Mouse (Mus musculus) hindbrain, embryonic 11.5 days (tissue): ENCODE data around the gene Cd200r3. TPM values are rescaled to one million over a fixed set of nuclear protein-coding genes. Genes with fewer than 3 reads are reported as not detected.

Experiments used
- ATAC-seq: fragments of 200-750 bp; cut with Nextera tagmentation; 2 replicates; pipeline ENCODE4 v1.8.0; 2017; ENCODE audit warnings: mild to moderate bottlenecking, moderate TSS enrichment, moderate library complexity; ENCODE audit not compliant: low FRiP score
- DNase-seq: peaks from one replicate; pipeline ENCODE4 v3.0.0-alpha.2; 2015; ENCODE audit warnings: low spot score
- H3K27ac ChIP-seq: fragments of 300-500 bp; sonication (generic); 2 replicates; pipeline ENCODE4 v1.5.1; 2014; ENCODE audit warnings: mild to moderate bottlenecking, low read depth, low read length
- H3K27me3 ChIP-seq: fragments of 300-500 bp; sonication (generic); 2 replicates; pipeline ENCODE4 v1.6.1; 2014; ENCODE audit warnings: mild to moderate bottlenecking, low read length, moderate library complexity, mixed read lengths; ENCODE audit not compliant: control insufficient read depth, insufficient read depth
- H3K36me3 ChIP-seq: fragments of 300-500 bp; sonication (generic); 2 replicates; pipeline ENCODE4 v1.6.1; 2014; ENCODE audit warnings: mild to moderate bottlenecking, low read length, moderate library complexity, mixed read lengths; ENCODE audit not compliant: control insufficient read depth, insufficient read depth
- H3K4me1 ChIP-seq: fragments of 300-500 bp; sonication (generic); replicated peaks from 2 replicates; pipeline ENCODE4 v1.6.1; 2014; ENCODE audit warnings: low read length, mixed read lengths; ENCODE audit not compliant: control insufficient read depth, insufficient read depth
- H3K4me2 ChIP-seq: fragments of 300-500 bp; sonication (generic); replicated peaks from 2 replicates; pipeline ENCODE4 v1.6.1; 2014; ENCODE audit warnings: mild to moderate bottlenecking, low read depth, low read length
- H3K4me3 ChIP-seq: fragments of 300-500 bp; sonication (generic); 2 replicates; pipeline ENCODE4 v1.5.1; 2014; ENCODE audit warnings: low read depth, low read length
- H3K9ac ChIP-seq: fragments of 300-500 bp; sonication (generic); 2 replicates; pipeline ENCODE4 v1.6.1; 2014; ENCODE audit warnings: low read depth, low read length
- H3K9me3 ChIP-seq: fragments of 300-500 bp; sonication (generic); 2 replicates; pipeline ENCODE4 v1.6.1; 2016; ENCODE audit warnings: low read length; ENCODE audit not compliant: control insufficient read depth
- WGBS: fragments of 180-500 bp; shearing (Covaris S2); extraction: QIAGEN DNeasy Blood & Tissue Kit; methylation state at CpG from one replicate; pipeline ENCODE4 v1.1.7; 2014; 5-methylcytosine and 5-hydroxymethylcytosine counted together
- polyA plus RNA-seq: library from polyadenylated mRNA; unstranded; fragments of >200 nt; fragmentation: Nextera tagmentation; extraction: Ambion mirVana; gene quantifications from 2 replicates; pipeline ENCODE4 v1.2.1, GENCODE M21; 2014

Cd200r3 gene
- polyA plus RNA-seq, 1 experiment from 2014 or later = not detected

DNA sequence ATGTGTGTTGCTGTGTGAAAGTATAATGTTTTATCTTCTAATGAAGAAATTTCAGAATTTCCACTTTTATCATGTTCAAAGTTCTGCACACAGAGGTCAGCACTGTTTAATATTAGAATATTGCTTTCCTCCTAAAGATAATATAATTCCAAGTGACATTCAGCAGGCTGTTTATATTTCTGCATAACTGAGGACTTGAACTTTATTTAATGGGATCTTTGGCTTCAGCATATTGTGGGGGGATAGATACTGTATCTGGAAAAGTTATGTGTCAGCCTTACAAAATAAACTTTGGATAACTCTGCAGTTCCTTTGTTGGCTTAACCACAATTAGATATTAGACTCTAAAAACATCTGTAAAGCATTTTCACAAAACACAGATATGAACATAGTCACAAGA is 40.6 kb downstream of the Cd200r3 start:
- H3K9ac ChIP-seq = no peak overlapping the region
- no peak for ATAC-seq
- no peak overlapping the region for H3K4me3 ChIP-seq
- no peak for DNase-seq
- no peak overlapping the region for H3K27ac ChIP-seq
- H3K36me3 ChIP-seq = no peaks in the 10 kb centered on the region
- no peaks in the 10 kb centered on the region for H3K9me3 ChIP-seq
- H3K27me3 ChIP-seq = no peaks in the 10 kb centered on the region
- H3K4me1 ChIP-seq = no peaks in the 10 kb centered on the region
- no peak overlapping the region for H3K4me2 ChIP-seq

DNA sequence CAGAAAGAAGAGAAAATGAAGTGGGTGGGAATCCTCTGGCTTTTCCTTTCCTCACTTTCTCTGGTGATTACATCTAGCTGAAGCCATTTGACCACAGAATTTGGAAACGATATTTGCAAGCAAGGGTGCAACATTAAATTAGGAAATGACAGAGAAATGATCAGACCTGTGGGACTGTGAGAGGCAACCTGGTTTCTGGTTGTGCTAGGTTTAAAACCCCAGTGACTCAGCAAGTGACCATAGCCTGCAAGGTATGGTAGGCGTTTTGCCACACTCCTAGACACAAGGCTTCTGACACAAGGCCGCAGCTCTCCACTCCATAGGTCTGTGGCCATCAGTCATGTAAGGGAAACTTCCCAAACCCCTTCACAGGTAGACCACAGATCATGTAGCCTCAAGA is 41.4 kb downstream of the Cd200r3 start:
- Histone ChIP-seq H3K36me3 (no peaks in the 10 kb centered on the region), H3K27ac (no peak overlapping the region), H3K9me3 (no peaks in the 10 kb centered on the region), H3K9ac (no peak overlapping the region), H3K27me3 (no peaks in the 10 kb centered on the region), H3K4me2 (no peak overlapping the region), H3K4me1 (no peaks in the 10 kb centered on the region), H3K4me3 (no peak overlapping the region)
- ATAC-seq (no peak), DNase-seq (no peak)
- 83% methylated on average over 3 of the region's 3 CpGs for WGBS

GRCm38 (mm10) chr16:44986029-44986428 is 42.6 kb downstream of the Cd200r3 start:
- Histone ChIP-seq H3K4me3 (no peak overlapping the region), H3K9ac (no peak overlapping the region), H3K9me3 (no peaks in the 10 kb centered on the region), H3K27ac (no peak overlapping the region), H3K4me1 (no peaks in the 10 kb centered on the region), H3K27me3 (no peaks in the 10 kb centered on the region), H3K4me2 (no peak overlapping the region), H3K36me3 (no peaks in the 10 kb centered on the region)
- DNase-seq = no peak
- ATAC-seq = no peak
- WGBS = 79% methylated on average over 2 of the region's 2 CpGs

DNA sequence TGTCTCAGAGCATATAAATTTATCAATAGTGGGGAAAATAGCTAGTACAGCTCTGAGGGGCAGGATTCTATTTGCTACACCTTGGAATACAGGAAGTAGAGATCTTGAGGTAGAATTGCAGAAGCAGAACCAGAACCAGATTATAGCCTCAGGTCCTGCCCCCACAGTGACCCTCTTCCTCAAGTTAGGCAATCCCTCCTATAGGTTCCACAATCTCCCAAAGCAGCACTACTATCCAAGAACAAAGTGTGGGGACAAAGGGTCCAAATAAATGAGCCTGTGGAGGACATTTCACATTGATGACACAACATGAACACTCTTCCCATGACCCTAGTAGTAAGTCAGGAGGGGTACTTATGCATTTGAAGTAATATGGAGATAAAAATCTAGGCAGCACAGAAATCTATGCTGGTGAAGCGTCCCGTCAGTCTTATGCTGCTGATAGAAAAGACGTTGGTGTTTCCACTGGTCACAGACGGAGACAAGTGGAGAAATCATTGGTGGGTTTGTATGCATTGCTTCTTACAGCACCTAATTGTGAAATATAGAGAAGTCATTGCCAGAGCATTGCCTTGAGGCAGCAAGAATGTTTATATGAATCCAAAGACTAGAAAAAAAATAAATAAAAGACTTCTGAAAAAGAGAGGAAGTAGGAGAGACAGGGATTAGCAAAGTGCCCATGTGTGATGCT is 45.3 kb downstream of the Cd200r3 start:
- Histone ChIP-seq H3K27ac (no peak overlapping the region), H3K36me3 (no peaks in the 10 kb centered on the region), H3K4me1 (no peaks in the 10 kb centered on the region), H3K9me3 (no peaks in the 10 kb centered on the region), H3K4me3 (no peak overlapping the region), H3K27me3 (no peaks in the 10 kb centered on the region), H3K4me2 (no peak overlapping the region), H3K9ac (no peak overlapping the region)
- 93% methylated on average over 4 of the region's 4 CpGs for WGBS
- ATAC-seq (no peak), DNase-seq (no peak)

- Histone ChIP-seq H3K4me2 (no peak overlapping the region), H3K27ac (no peak overlapping the region), H3K4me1 (no peaks in the 10 kb centered on the region), H3K4me3 (no peak overlapping the region), H3K36me3 (no peaks in the 10 kb centered on the region), H3K9me3 (no peaks in the 10 kb centered on the region), H3K9ac (no peak overlapping the region), H3K27me3 (no peaks in the 10 kb centered on the region)
- 89% methylated on average over 4 of the region's 4 CpGs for WGBS
- DNase-seq (no peak), ATAC-seq (no peak)
Observed at GRCm38 (mm10) chr16:44993319-44994019, 50.0 kb downstream of the Cd200r3 start.

- 83% methylated on average over 6 of the region's 6 CpGs for WGBS
- no peak overlapping the region for H3K27ac ChIP-seq
- no peak overlapping the region for H3K4me2 ChIP-seq
- ATAC-seq = no peak
- DNase-seq = no peak
- no peaks in the 10 kb centered on the region for H3K9me3 ChIP-seq
- H3K27me3 ChIP-seq = no peaks in the 10 kb centered on the region
- H3K4me1 ChIP-seq = no peaks in the 10 kb centered on the region
- no peak overlapping the region for H3K9ac ChIP-seq
- no peaks in the 10 kb centered on the region for H3K36me3 ChIP-seq
- H3K4me3 ChIP-seq = no peak overlapping the region
Observed at GRCm38 (mm10) chr16:44994206-44994953, 50.9 kb downstream of the Cd200r3 start.

DNA sequence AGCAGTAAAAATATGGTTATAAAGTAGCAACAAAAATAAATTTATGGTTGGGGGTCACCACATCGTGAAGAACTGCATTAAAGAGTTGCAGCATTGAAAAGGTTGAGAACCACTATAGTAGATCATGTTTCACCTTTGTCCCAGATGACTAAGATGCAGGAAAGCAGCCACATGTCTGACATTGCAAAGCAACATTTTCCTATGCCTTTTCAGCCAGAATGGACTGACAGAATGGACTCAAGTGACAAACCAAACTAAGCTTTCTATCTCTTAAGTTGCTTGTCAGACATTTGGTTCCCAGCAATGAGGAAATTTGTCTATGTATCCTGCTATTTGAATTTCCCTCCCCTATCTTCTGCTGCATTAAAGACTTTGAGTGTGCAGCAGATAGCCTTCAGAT is 51.6 kb downstream of the Cd200r3 start:
- Histone ChIP-seq H3K4me3 (no peak overlapping the region), H3K9ac (no peak overlapping the region), H3K27me3 (no peaks in the 10 kb centered on the region), H3K27ac (no peak overlapping the region), H3K9me3 (no peaks in the 10 kb centered on the region), H3K4me2 (no peak overlapping the region), H3K4me1 (no peaks in the 10 kb centered on the region), H3K36me3 (no peaks in the 10 kb centered on the region)
- ATAC-seq (no peak), DNase-seq (no peak)
- WGBS = 67% methylated on average over 1 of the region's 1 CpGs

GRCm38 (mm10) chr16:44996701-44997100 is 53.2 kb downstream of the Cd200r3 start:
- 100% methylated on average over 1 of the region's 1 CpGs for WGBS
- H3K9ac ChIP-seq = no peak overlapping the region
- no peaks in the 10 kb centered on the region for H3K4me1 ChIP-seq
- H3K36me3 ChIP-seq = no peaks in the 10 kb centered on the region
- ATAC-seq (no peak), DNase-seq (no peak)
- no peak overlapping the region for H3K4me3 ChIP-seq
- H3K9me3 ChIP-seq = no peaks in the 10 kb centered on the region
- no peak overlapping the region for H3K4me2 ChIP-seq
- H3K27me3 ChIP-seq = no peaks in the 10 kb centered on the region
- no peak overlapping the region for H3K27ac ChIP-seq
